Mouse (Mus musculus) limb, embryonic 14.5 days (tissue): ENCODE data around the gene Rcan2. TPM values are rescaled to one million over a fixed set of nuclear protein-coding genes. Genes with fewer than 3 reads are reported as not detected.

ENCODE experiments used
- ATAC-seq: fragments of 200-750 bp; cut with Nextera tagmentation; 2 replicates; pipeline ENCODE4 v1.8.0; 2017; ENCODE audit warnings: low read depth, moderate number of reproducible peaks, moderate TSS enrichment; ENCODE audit not compliant: low FRiP score
- DNase-seq: peaks from one replicate; pipeline ENCODE4 v3.0.0-alpha.2; 2015; ENCODE audit warnings: low spot score
- H3K27ac ChIP-seq: fragments of 300-500 bp; sonication (generic); replicated peaks from 2 replicates; pipeline ENCODE4 v1.5.1; 2014; ENCODE audit warnings: low read depth, mild to moderate bottlenecking, low read length, moderate library complexity, mixed read lengths
- H3K27me3 ChIP-seq: fragments of 300-500 bp; sonication (generic); 2 replicates; pipeline ENCODE4 v1.6.1; 2014; ENCODE audit warnings: low read length, mixed read lengths; ENCODE audit not compliant: control insufficient read depth, insufficient read depth
- H3K36me3 ChIP-seq: fragments of 300-500 bp; sonication (generic); 2 replicates; pipeline ENCODE4 v1.6.1; 2014; ENCODE audit warnings: mild to moderate bottlenecking, low read length, moderate library complexity, mixed read lengths; ENCODE audit not compliant: control insufficient read depth, insufficient read depth
- H3K4me1 ChIP-seq: fragments of 300-500 bp; sonication (generic); 2 replicates; pipeline ENCODE4 v1.6.1; 2014; ENCODE audit warnings: antibody characterized with exemption, low read length, mixed read lengths; ENCODE audit not compliant: control insufficient read depth, insufficient read depth
- H3K4me2 ChIP-seq: fragments of 300-500 bp; sonication (generic); replicated peaks from 2 replicates; pipeline ENCODE4 v1.6.1; 2014; ENCODE audit warnings: low read depth, mild to moderate bottlenecking, low read length, moderate library complexity; ENCODE audit not compliant: severe bottlenecking
- H3K4me3 ChIP-seq: fragments of 300-500 bp; sonication (generic); replicated peaks from 2 replicates; pipeline ENCODE4 v1.5.1; 2014; ENCODE audit warnings: low read length
- H3K9ac ChIP-seq: fragments of 300-500 bp; sonication (generic); 2 replicates; pipeline ENCODE4 v1.6.1; 2014; ENCODE audit warnings: mild to moderate bottlenecking, low read depth, low read length, moderate library complexity; ENCODE audit not compliant: severe bottlenecking
- H3K9me3 ChIP-seq: fragments of 300-500 bp; sonication (generic); 2 replicates; pipeline ENCODE4 v1.6.1; 2016; ENCODE audit warnings: low read length; ENCODE audit not compliant: control insufficient read depth
- POLR2A ChIP-seq: fragments of 200-500 bp; IDR thresholded peaks from 2 replicates; pipeline ENCODE4 v1.8.0; 2012; ENCODE audit warnings: inconsistent platforms, mild to moderate bottlenecking, moderate library complexity, borderline replicate concordance; ENCODE audit not compliant: insufficient read depth, insufficient read length; ENCODE audit errors: extremely low read depth
- WGBS: fragments of 180-500 bp; shearing (Covaris S2); extraction: QIAGEN DNeasy Blood & Tissue Kit; methylation state at CpG from one replicate; pipeline ENCODE4 v1.1.7; 2014; 5-methylcytosine and 5-hydroxymethylcytosine counted together
- polyA plus RNA-seq, 2 experiments: library from polyadenylated mRNA; depleted of rRNA in 1 of 2; stranded (reverse) in 1 of 2; unstranded in 1 of 2; fragments of >200 nt; fragmentation: Nextera tagmentation in 1 of 2; extraction: Ambion mirVana in 1 of 2; gene quantifications; 2 replicates each; pipeline versions ENCODE4 v1.2.1 to v1.2.3; 2012 to 2014

Rcan2 gene
- polyA plus RNA-seq, 2 experiments: 2.5 to 3.3 TPM

DNA sequence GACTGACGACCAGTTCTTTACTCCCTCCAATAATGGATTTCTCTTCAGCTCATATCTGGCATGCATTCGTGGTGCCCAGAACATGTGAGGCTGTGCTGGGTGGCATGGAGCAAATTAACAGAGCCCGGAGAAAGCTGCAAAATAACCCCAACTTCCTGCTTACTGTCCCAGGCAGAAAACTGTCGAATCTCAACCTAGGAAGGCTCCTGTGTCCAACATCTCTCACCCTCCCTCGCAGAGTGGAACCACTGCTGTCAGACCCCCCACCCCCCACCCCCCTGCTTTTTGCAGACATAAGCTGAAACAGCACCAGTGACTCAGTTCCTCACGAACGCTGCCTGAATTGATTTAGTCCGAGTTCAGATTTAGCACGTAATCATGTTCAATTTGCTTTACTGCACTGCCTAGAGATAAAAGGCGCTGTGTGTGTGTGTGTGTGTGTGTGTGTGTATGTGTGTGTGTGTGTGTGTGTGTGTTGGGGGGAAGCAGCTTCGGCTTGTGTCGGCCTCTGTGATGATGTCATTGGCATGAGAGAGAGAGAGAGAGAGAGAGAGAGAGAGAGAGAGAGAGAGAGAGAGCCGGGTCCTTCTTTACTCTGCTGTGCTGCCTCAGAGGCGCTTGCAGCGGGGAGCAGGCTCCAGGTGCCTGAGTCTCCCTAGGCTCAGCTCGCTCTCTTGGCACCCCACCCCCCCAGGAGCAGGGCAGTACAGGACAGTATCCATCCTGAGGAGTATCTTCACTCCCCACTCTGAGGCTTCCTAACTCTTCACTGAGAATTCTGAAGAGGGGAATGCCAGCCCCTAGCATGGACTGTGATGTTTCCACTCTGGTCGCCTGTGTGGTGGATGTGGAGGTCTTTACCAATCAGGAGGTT lies 151.7 kb downstream of the Rcan2 start:
- no peak for TF ChIP-seq POLR2A
- no peak for ATAC-seq
- 22% methylated on average over 15 of the region's 17 CpGs for WGBS

DNA sequence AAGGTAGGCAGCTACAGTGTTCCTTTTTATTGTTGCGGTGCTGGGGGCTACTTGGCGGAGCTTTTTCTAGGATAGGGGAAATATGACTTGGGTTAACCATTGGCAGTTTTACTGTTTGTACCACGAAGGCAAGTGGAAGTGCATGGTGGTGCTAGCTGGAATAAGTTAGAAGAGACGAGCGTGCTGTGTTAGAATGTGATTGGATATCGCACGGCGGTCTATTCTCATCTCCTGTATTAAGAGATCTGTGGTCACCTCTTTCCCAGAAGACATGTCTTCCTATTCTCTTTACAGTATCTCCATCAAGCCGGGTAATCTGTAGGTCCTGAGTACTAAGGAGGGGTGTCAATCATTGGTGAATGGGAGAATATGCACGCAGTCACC lies 152.4 kb downstream of the Rcan2 start:
- Histone ChIP-seq H3K4me3 (no peak overlapping the region; the same call in 1 of the 2 replicates), H3K36me3 (no peaks in the 10 kb centered on the region), H3K4me2 (peak overlapping the region; percentile 41), H3K4me1 (peaks cover 4% of the 10 kb centered on the region; the same call in 1 of the 2 replicates), H3K9ac (no peak overlapping the region), H3K9me3 (no peaks in the 10 kb centered on the region), H3K27me3 (no peaks in the 10 kb centered on the region), H3K27ac (no peak overlapping the region)
- TF ChIP-seq POLR2A: no peak
- ATAC-seq: no peak
- no peak for DNase-seq
- 85% methylated on average over 10 of the region's 10 CpGs for WGBS

More for the DNA sequence above, 151.7 kb downstream of the Rcan2 start:
- H3K9ac ChIP-seq: peak overlapping the region; percentile 34; the same call in 1 of the 2 replicates
- peak; percentile 7 for DNase-seq
- no peaks in the 10 kb centered on the region for H3K9me3 ChIP-seq
- H3K36me3 ChIP-seq: no peaks in the 10 kb centered on the region
- peak overlapping the region; percentile 13 for H3K4me3 ChIP-seq
- no peaks in the 10 kb centered on the region for H3K27me3 ChIP-seq
- peaks cover 4% of the 10 kb centered on the region; the same call in 1 of the 2 replicates for H3K4me1 ChIP-seq
- H3K4me2 ChIP-seq: peak overlapping the region; percentile 41
- H3K27ac ChIP-seq: no peak overlapping the region

DNA sequence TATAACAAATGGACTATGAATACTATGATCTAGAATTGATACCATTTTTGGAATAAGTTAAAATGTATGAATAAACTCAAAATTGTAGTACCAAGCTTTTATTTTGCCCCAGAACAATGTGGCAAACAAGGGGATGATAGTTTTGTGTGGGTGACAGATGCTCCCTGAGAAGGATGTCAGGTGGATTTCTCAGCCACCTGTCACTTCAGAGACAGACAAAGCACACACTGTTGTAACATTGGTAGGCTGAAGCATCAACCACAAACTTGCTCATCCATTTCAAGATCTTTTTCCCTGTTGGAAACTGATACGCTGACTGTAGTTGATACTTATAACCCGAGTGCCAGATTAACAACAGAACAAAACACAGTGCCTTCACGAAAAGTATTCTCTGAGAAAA lies 158.6 kb downstream of the Rcan2 start:
- no peak for TF ChIP-seq POLR2A
- Histone ChIP-seq H3K9ac (no peak overlapping the region), H3K27me3 (no peaks in the 10 kb centered on the region), H3K4me3 (no peak overlapping the region), H3K4me2 (no peak overlapping the region), H3K27ac (no peak overlapping the region), H3K4me1 (no peaks in the 10 kb centered on the region), H3K36me3 (no peaks in the 10 kb centered on the region), H3K9me3 (no peaks in the 10 kb centered on the region)
- DNase-seq: no peak
- no peak for ATAC-seq
- 85% methylated on average over 3 of the region's 3 CpGs for WGBS

DNA sequence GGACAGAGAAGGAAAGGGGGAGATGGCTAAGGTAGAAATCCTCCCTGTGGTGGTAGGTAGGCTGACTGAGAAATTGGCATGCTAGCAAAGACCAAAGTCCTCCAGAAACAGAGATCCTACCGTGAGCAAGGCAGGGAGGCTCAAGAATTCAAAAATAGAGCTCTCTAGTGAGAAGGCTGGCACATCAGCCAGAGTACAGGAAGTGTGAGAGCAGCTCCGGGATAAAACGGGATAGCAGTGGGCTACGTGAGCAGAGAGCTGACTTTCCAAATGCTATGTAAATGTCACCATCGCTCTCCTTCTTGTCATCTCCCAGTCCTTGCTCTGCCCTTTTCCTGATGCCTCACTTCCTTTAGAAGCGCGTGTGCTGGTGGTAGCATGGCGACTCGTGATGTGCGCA lies 168.8 kb downstream of the Rcan2 start:
- no peaks in the 10 kb centered on the region for H3K27me3 ChIP-seq
- no peak for ATAC-seq
- WGBS: 89% methylated on average over 10 of the region's 10 CpGs

DNA sequence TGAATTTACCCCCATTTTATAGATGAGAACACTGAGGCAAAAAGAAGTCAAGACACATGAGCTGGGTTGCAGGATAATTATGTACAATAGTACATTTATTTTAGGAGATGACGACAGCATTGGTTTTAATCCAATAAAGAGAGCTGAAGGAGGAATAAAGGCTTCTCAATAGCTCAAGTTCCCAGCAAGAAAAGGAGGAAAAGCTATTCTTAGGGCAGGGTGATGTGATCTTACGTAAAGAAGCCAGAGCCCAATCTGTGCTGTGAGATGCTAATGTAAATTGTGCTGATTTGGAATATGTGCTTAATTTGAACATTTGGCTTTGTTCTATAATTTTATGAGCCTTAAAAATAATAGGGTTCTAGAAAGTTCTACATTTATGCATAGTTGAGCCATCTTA lies 176.4 kb downstream of the Rcan2 start:
- H3K4me1 ChIP-seq: no peaks in the 10 kb centered on the region
- no peaks in the 10 kb centered on the region for H3K27me3 ChIP-seq
- no peak overlapping the region for H3K9ac ChIP-seq
- H3K4me3 ChIP-seq: no peak overlapping the region
- H3K9me3 ChIP-seq: no peaks in the 10 kb centered on the region
- no peak overlapping the region for H3K27ac ChIP-seq
- WGBS: 74% methylated on average over 2 of the region's 2 CpGs
- no peaks in the 10 kb centered on the region for H3K36me3 ChIP-seq
- no peak overlapping the region for H3K4me2 ChIP-seq
- TF ChIP-seq POLR2A: no peak
- DNase-seq (no peak), ATAC-seq (no peak)

More for the DNA sequence above, 168.8 kb downstream of the Rcan2 start:
- H3K9ac ChIP-seq: no peak overlapping the region
- H3K4me2 ChIP-seq: no peak overlapping the region
- no peak for DNase-seq
- no peak overlapping the region for H3K4me3 ChIP-seq
- H3K9me3 ChIP-seq: no peaks in the 10 kb centered on the region
- no peaks in the 10 kb centered on the region for H3K36me3 ChIP-seq
- TF ChIP-seq POLR2A: no peak
- no peaks in the 10 kb centered on the region for H3K4me1 ChIP-seq
- H3K27ac ChIP-seq: no peak overlapping the region

DNA sequence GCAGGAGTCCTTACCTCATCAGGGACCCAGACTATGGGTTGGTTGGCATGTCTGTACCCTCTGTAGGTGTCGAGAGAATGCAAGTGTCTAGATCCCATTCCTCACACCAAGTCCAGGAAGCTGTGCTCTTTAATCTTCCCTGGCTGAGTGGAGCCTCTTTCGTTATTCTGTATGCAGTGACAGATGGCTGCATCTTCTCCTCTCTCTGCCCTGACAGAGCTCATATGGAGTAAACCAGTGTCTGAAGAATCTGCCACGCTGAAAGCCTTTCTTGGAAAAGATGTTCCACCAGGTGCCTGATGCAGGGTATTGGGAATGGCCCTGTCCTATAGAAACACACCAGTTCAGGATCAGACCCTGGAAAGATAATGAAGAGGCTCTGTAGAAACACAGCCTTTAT lies 178.8 kb downstream of the Rcan2 start:
- Histone ChIP-seq H3K27me3 (no peaks in the 10 kb centered on the region), H3K27ac (no peak overlapping the region), H3K9me3 (no peaks in the 10 kb centered on the region), H3K4me2 (no peak overlapping the region), H3K4me3 (no peak overlapping the region), H3K36me3 (no peaks in the 10 kb centered on the region), H3K9ac (no peak overlapping the region), H3K4me1 (no peaks in the 10 kb centered on the region)
- WGBS: 83% methylated on average over 3 of the region's 3 CpGs
- no peak for ATAC-seq
- no peak for TF ChIP-seq POLR2A
- DNase-seq: no peak
